Mouse (Mus musculus) liver, embryonic 14.5 days (tissue): ENCODE results near the gene Slc44a2. TPM values are rescaled to one million over a fixed set of nuclear protein-coding genes. Genes with fewer than 3 reads are reported as not detected.

Source experiments
- ATAC-seq: fragments of 200-750 bp; cut with Nextera tagmentation; 2 replicates; pipeline ENCODE4 v1.8.0; 2017; ENCODE audit warnings: moderate number of reproducible peaks, mild to moderate bottlenecking, moderate library complexity; ENCODE audit not compliant: insufficient read depth
- DNase-seq, 3 experiments: peaks; one replicate each; pipeline ENCODE4 v3.0.0-alpha.2; 2012 to 2013; ENCODE audit warnings: low read depth in 3 of 3, low spot score in 3 of 3
- H3K27ac ChIP-seq: fragments of 300-500 bp; sonication (generic); 2 replicates; pipeline ENCODE4 v1.5.1; 2014; ENCODE audit warnings: moderate library complexity, mild to moderate bottlenecking, control low read depth, inconsistent platforms
- H3K27me3 ChIP-seq: fragments of 300-500 bp; sonication (generic); 2 replicates; pipeline ENCODE4 v1.6.1; 2014; ENCODE audit warnings: mild to moderate bottlenecking, low read length, moderate library complexity; ENCODE audit not compliant: control insufficient read depth, insufficient read depth
- H3K36me3 ChIP-seq: fragments of 300-500 bp; sonication (generic); replicated peaks from 2 replicates; pipeline ENCODE4 v1.6.1; 2014; ENCODE audit warnings: low read depth; ENCODE audit not compliant: control insufficient read depth, insufficient read depth
- H3K4me1 ChIP-seq, 2 experiments: fragments of 200-500 bp in 1 of 2; fragments of 300-500 bp in 1 of 2; sonication (generic) in 1 of 2; replicated peaks; 2 replicates each; pipeline ENCODE4 v1.6.1; 2012 to 2014; ENCODE audit warnings: antibody characterized with exemption in 1 of 2, inconsistent platforms in 1 of 2, low read length in 1 of 2; ENCODE audit not compliant: control insufficient read depth in 2 of 2, insufficient read depth in 2 of 2
- H3K4me2 ChIP-seq: fragments of 300-500 bp; sonication (generic); 2 replicates; pipeline ENCODE4 v1.6.1; 2014; ENCODE audit warnings: low read depth, mild to moderate bottlenecking, control low read depth, moderate library complexity
- H3K4me3 ChIP-seq, 2 experiments: fragments of 200-500 bp in 1 of 2; fragments of 300-500 bp in 1 of 2; sonication (generic) in 1 of 2; 2 replicates each; pipeline ENCODE4 v1.5.1; 2012 to 2014; ENCODE audit warnings: low read depth in 2 of 2, low read length in 2 of 2, mild to moderate bottlenecking in 2 of 2, control low read depth in 1 of 2, inconsistent platforms in 1 of 2, moderate library complexity in 1 of 2; ENCODE audit not compliant: insufficient read depth in 1 of 2
- H3K9ac ChIP-seq: fragments of 300-500 bp; sonication (generic); replicated peaks from 2 replicates; pipeline ENCODE4 v1.6.1; 2014; ENCODE audit warnings: mild to moderate bottlenecking, control low read depth, moderate library complexity
- H3K9me3 ChIP-seq: fragments of 300-500 bp; sonication (generic); 2 replicates; pipeline ENCODE4 v1.6.1; 2016; ENCODE audit warnings: low read length, mixed read lengths; ENCODE audit not compliant: control insufficient read depth
- CTCF ChIP-seq: IDR thresholded peaks from 2 replicates; pipeline ENCODE4 v1.5.1; 2016; ENCODE audit warnings: antibody characterized with exemption, low read depth, control low read depth
- EP300 ChIP-seq: IDR thresholded peaks from 2 replicates; pipeline ENCODE4 v1.6.1; 2016; ENCODE audit warnings: antibody characterized with exemption, low read depth
- WGBS: fragments of 180-500 bp; shearing (Covaris S2); extraction: QIAGEN DNeasy Blood & Tissue Kit; methylation state at CpG from one replicate; pipeline ENCODE4 v1.1.7; 2014; ENCODE audit not compliant: insufficient replicate concordance; 5-methylcytosine and 5-hydroxymethylcytosine counted together
- polyA plus RNA-seq, 2 experiments: library from polyadenylated mRNA; depleted of rRNA in 1 of 2; stranded (reverse) in 1 of 2; unstranded in 1 of 2; fragments of >200 nt; fragmentation: Nextera tagmentation in 1 of 2; extraction: Ambion mirVana in 1 of 2; gene quantifications; 2 replicates each; pipeline versions ENCODE4 v1.2.1 to v1.2.3; 2012 to 2014

Slc44a2 gene
- polyA plus RNA-seq, 2 experiments, result 10.0 to 11.6 TPM

- ATAC-seq (no peak), DNase-seq (no peak)
- no peak overlapping the region for H3K27ac ChIP-seq
- TF ChIP-seq EP300 (no peak), CTCF (no peak)
- no peaks in the 10 kb centered on the region for H3K36me3 ChIP-seq
- peaks cover 0 to 7% of the 10 kb centered on the region in 2 experiments; a peak in 1 of 4 replicates for H3K4me1 ChIP-seq
- no peak overlapping the region for H3K4me2 ChIP-seq
- H3K27me3 ChIP-seq, result no peaks in the 10 kb centered on the region
- H3K9me3 ChIP-seq, result no peaks in the 10 kb centered on the region
- H3K9ac ChIP-seq, result no peak overlapping the region
- 84% methylated on average over 8 of the region's 8 CpGs for WGBS
- H3K4me3 ChIP-seq, result no peak overlapping the region
Measured at GRCm38 (mm10) chr9:21336491-21336890, 16.0 kb downstream of the Slc44a2 start.

- no peak for TF ChIP-seq EP300
- no peak for TF ChIP-seq CTCF
- Histone ChIP-seq H3K4me1 (peaks cover 0 to 1% of the 10 kb centered on the region in 2 experiments; a peak in 1 of 4 replicates), H3K36me3 (no peaks in the 10 kb centered on the region), H3K4me2 (no peak overlapping the region), H3K27ac (no peak overlapping the region), H3K9ac (no peak overlapping the region), H3K27me3 (no peaks in the 10 kb centered on the region), H3K4me3 (no peak overlapping the region), H3K9me3 (no peaks in the 10 kb centered on the region)
- DNase-seq, result no peak
- no peak for ATAC-seq
- 63% methylated on average over 20 of the region's 20 CpGs for WGBS
Measured at GRCm38 (mm10) chr9:21337652-21338051, 17.2 kb downstream of the Slc44a2 start.

- ATAC-seq, result no peak
- no peak overlapping the region for H3K27ac ChIP-seq
Measured at GRCm38 (mm10) chr9:21340411-21340810, 19.9 kb downstream of the Slc44a2 start.

GRCm38 (mm10) chr9:21346627-21347365, 26.3 kb downstream of the Slc44a2 start:
- no peak overlapping the region for H3K4me2 ChIP-seq
- TF ChIP-seq EP300 (no peak), CTCF (no peak)
- H3K27ac ChIP-seq, result no peak overlapping the region
- ATAC-seq, result no peak
- DNase-seq, result no peak
- no peaks in the 10 kb centered on the region for H3K27me3 ChIP-seq
- no peaks in the 10 kb centered on the region for H3K9me3 ChIP-seq
- H3K36me3 ChIP-seq, result no peaks in the 10 kb centered on the region
- 0 out of 4 replicates have a peak, but pooled peaks cover 0 to 1% of the 10 kb centered on the region in 2 experiments for H3K4me1 ChIP-seq
- H3K9ac ChIP-seq, result no peak overlapping the region
- WGBS, result 81% methylated on average over 16 of the region's 16 CpGs
- H3K4me3 ChIP-seq, result no peak overlapping the region

More at GRCm38 (mm10) chr9:21340411-21340810, 19.9 kb downstream of the Slc44a2 start:
- H3K9ac ChIP-seq, result no peak overlapping the region
- no peak overlapping the region for H3K4me3 ChIP-seq
- no peaks in the 10 kb centered on the region for H3K36me3 ChIP-seq
- no peaks in the 10 kb centered on the region for H3K27me3 ChIP-seq
- 52% methylated on average over 4 of the region's 4 CpGs for WGBS
- TF ChIP-seq CTCF (no peak), EP300 (no peak)
- no peaks in the 10 kb centered on the region for H3K4me1 ChIP-seq
- no peaks in the 10 kb centered on the region for H3K9me3 ChIP-seq
- H3K4me2 ChIP-seq, result no peak overlapping the region
- no peak for DNase-seq

- Histone ChIP-seq H3K27ac (no peak overlapping the region), H3K4me1 (0 out of 4 replicates have a peak, but pooled peaks cover 1 to 5% of the 10 kb centered on the region in 2 experiments), H3K9ac (no peak overlapping the region), H3K9me3 (no peaks in the 10 kb centered on the region), H3K36me3 (no peaks in the 10 kb centered on the region), H3K4me3 (no peak overlapping the region), H3K4me2 (no peak overlapping the region), H3K27me3 (no peaks in the 10 kb centered on the region)
- 58% methylated on average over 3 of the region's 3 CpGs for WGBS
- ATAC-seq (no peak), DNase-seq (no peak)
- TF ChIP-seq CTCF (no peak), EP300 (no peak)
Measured at GRCm38 (mm10) chr9:21348152-21348551, 27.7 kb downstream of the Slc44a2 start.
